23 mouse cellular contexts compared by ENCODE assay signal in genomic region chr9:104100822-104101221, GRCm38 (mm10). TPM values are rescaled to one million over a fixed set of nuclear protein-coding genes. Genes with fewer than 3 reads are reported as not detected.
DNase-seq lines count a peak whose midpoint lies in the region; ATAC-seq and TF ChIP-seq lines count a peak whose summit lies in the region.
"Had no signal": no experiment of that assay in that cellular context is flagged by ENCODE, and none has a peak within 500 bp of the region (broad histone marks: within the 10 kb centered on the region; RNA-seq: fewer than 3 reads in every experiment).

No protein-coding gene starts in this region.

- WGBS in heart, adult 2 months, result 53% methylated on average over 7 of the region's 7 CpGs
- WGBS in kidney, embryonic 16.5 days, result 47% methylated on average over 7 of the region's 7 CpGs

- peak overlapping the region; percentile 36; the same call in 1 of the 2 replicates for H3K9ac ChIP-seq in heart, adult 2 months (ENCODE audit: low read depth, low read length)
- H3K9ac ChIP-seq in kidney, embryonic 16.5 days (replicated peaks; ENCODE audit: low read length), result no peak overlapping the region
- H3K9ac ChIP-seq: hindbrain, embryonic 14.5 days; liver, embryonic 13.5 days; lung, embryonic 14.5 days; midbrain, embryonic 12.5 days had no signal

- TF ChIP-seq CTCF in heart, adult 2 months (IDR thresholded peaks at IDR 0.05), result no peak

- intact Hi-C loops in heart, adult 2 months (cut with DNase I), result no loop called here

- no peaks in the 10 kb centered on the region for H3K79me2 ChIP-seq in heart, adult 2 months (replicated peaks; ENCODE audit: control insufficient read depth, insufficient read depth, low read length)

- DNase-seq in heart, adult 2 months, result no peak
- DNase-seq in heart, adult 18-20 months, result no peak
- DNase-seq in lung, postnatal 10 days, result peak; percentile 14
- DNase-seq in lung, postnatal 4 days, result no peak
- peak; percentile 40 to 64 for DNase-seq in kidney, postnatal 4 days
- no peak for DNase-seq in adrenal gland, postnatal 10 days
- DNase-seq in embryo, embryonic 10.5 days (ENCODE audit: low spot score), result no peak
- DNase-seq: adrenal gland, postnatal 25 days; cerebellum, adult 8-10 months; gastrocnemius, postnatal 25 days; layer of hippocampus, adult 9-11 months; liver, embryonic 13.5 days; lung, embryonic 14.5 days; thymus, adult 2 months had no signal

- no peaks in the 10 kb centered on the region for H3K4me1 ChIP-seq in heart, adult 2 months (ENCODE audit: control insufficient read depth, insufficient read depth, low read length)
- peaks cover 16% of the 10 kb centered on the region for H3K4me1 ChIP-seq in kidney, embryonic 16.5 days (ENCODE audit: insufficient read depth, low read length)
- H3K4me1 ChIP-seq: liver, embryonic 13.5 days; midbrain, embryonic 12.5 days had no signal

- H3K27me3 ChIP-seq in heart, adult 2 months (ENCODE audit: control insufficient read depth, insufficient read depth, low read length), result no peaks in the 10 kb centered on the region
- H3K27me3 ChIP-seq in kidney, embryonic 16.5 days (ENCODE audit: insufficient read depth, low read length), result no peaks in the 10 kb centered on the region
- H3K27me3 ChIP-seq: liver, embryonic 13.5 days; midbrain, embryonic 12.5 days had no signal

- H3K4me2 ChIP-seq in kidney, embryonic 16.5 days (replicated peaks; ENCODE audit: low read depth, low read length), result no peak overlapping the region
- H3K4me2 ChIP-seq: hindbrain, embryonic 14.5 days; liver, embryonic 13.5 days; lung, embryonic 14.5 days; midbrain, embryonic 12.5 days had no signal

- no peak overlapping the region for H3K4me3 ChIP-seq in heart, adult 2 months
- H3K4me3 ChIP-seq in kidney, embryonic 16.5 days (ENCODE audit: low read length), result no peak overlapping the region
- H3K4me3 ChIP-seq: forebrain, embryonic 10.5 days; left cerebral cortex, adult 2 months; liver, embryonic 13.5 days; midbrain, embryonic 12.5 days had no signal

- no peak for TF ChIP-seq EP300 in heart, adult 2 months (IDR thresholded peaks at IDR 0.05; ENCODE audit: insufficient read depth, low read depth, low read length)

- no peak for TF ChIP-seq POLR2A in heart, adult 2 months (IDR thresholded peaks at IDR 0.05; ENCODE audit: insufficient read depth, low read depth, low read length)

- ATAC-seq in kidney, embryonic 16.5 days (ENCODE audit: low FRiP score, low TSS enrichment), result peak; percentile 75; the same call in 1 of the 2 replicates
- ATAC-seq: forebrain, embryonic 16.5 days; inflammation-experienced regulatory T-cells, adult 6 months had no signal

- H3K27ac ChIP-seq in heart, adult 2 months, result no peak overlapping the region
- no peak overlapping the region for H3K27ac ChIP-seq in kidney, embryonic 16.5 days (ENCODE audit: low read length)
- H3K27ac ChIP-seq: forebrain, embryonic 10.5 days; hindbrain, embryonic 14.5 days; left cerebral cortex, adult 2 months; liver, embryonic 13.5 days; midbrain, embryonic 12.5 days; stomach, postnatal 0 days had no signal

- H3K9me3 ChIP-seq in kidney, embryonic 16.5 days (ENCODE audit: low read length), result no peaks in the 10 kb centered on the region
- H3K9me3 ChIP-seq: forebrain, embryonic 10.5 days; G1E; liver, embryonic 13.5 days; midbrain, embryonic 12.5 days had no signal

- H3K36me3 ChIP-seq in heart, adult 2 months (ENCODE audit: control insufficient read depth, insufficient read depth, low read length), result no peaks in the 10 kb centered on the region
- H3K36me3 ChIP-seq in kidney, embryonic 16.5 days (ENCODE audit: insufficient read depth, low read length), result no peaks in the 10 kb centered on the region
- H3K36me3 ChIP-seq: forebrain, embryonic 10.5 days; midbrain, embryonic 12.5 days had no signal

RNA-seq across cellular contexts. Expression of gene Ackr4, which starts 25.9 kb away (rescaled TPM):
- 1 to 10 TPM; 1.6 to 2.4 TPM for total RNA-seq in heart, adult 2 months (2021)
- polyA plus RNA-seq in heart, adult 2 months (2012; rRNA removed), result 6.8 and 10.9 TPM in 2 replicates
- total RNA-seq in heart, adult 18-20 months (2021), result 1 to 10 TPM; 1.8 to 1.9 TPM
- 1.9 and 2.0 TPM in 2 replicates for polyA plus RNA-seq in kidney, embryonic 16.5 days (2015; fragmentation: Nextera tagmentation; extraction: Ambion mirVana)
- total RNA-seq in adrenal gland, postnatal 10 days (2021), result 1 to 10 TPM; 1.6 to 2.0 TPM
- polyA plus RNA-seq: G1E had no signal

RNA-seq across cellular contexts. Expression of gene Acad11, which starts 37.6 kb away (rescaled TPM):
- 100 to 1,000 TPM in 1 of 2 experiments, 10 to 100 TPM in 1; 99.8 to 110 TPM for total RNA-seq in heart, adult 2 months (2021)
- 72.8 and 135 TPM in 2 replicates for polyA plus RNA-seq in heart, adult 2 months (2012; rRNA removed)
- total RNA-seq in heart, adult 18-20 months (2021), result 100 to 1,000 TPM; 120 to 136 TPM
- polyA plus RNA-seq in kidney, embryonic 16.5 days (2015; fragmentation: Nextera tagmentation; extraction: Ambion mirVana), result 15.7 and 19.0 TPM in 2 replicates
- total RNA-seq in adrenal gland, postnatal 10 days (2021), result 100 to 1,000 TPM; 121 to 130 TPM

RNA-seq across cellular contexts. Expression of gene Uba5, which starts 37.9 kb away (rescaled TPM):
- total RNA-seq in heart, adult 2 months (2021), result 10 to 100 TPM; 14.8 to 16.0 TPM
- 11.4 and 22.0 TPM in 2 replicates for polyA plus RNA-seq in heart, adult 2 months (2012; rRNA removed)
- total RNA-seq in heart, adult 18-20 months (2021), result 10 to 100 TPM; 14.9 to 15.4 TPM
- 46.2 and 48.9 TPM in 2 replicates for polyA plus RNA-seq in kidney, embryonic 16.5 days (2015; fragmentation: Nextera tagmentation; extraction: Ambion mirVana)
- 10 to 100 TPM; 29.5 to 29.7 TPM for total RNA-seq in adrenal gland, postnatal 10 days (2021)

Comparison
In these comparisons a context has a peak if more than half of its experiments do, and no peak if none do; other contexts are left out.
1. DNase-seq: peak in lung, postnatal 10 days (single experiment) and kidney, postnatal 4 days (2 of 2); none in heart, adult 2 months (0 of 2), heart, adult 18-20 months (0 of 2), lung, postnatal 4 days (0 of 2), adrenal gland, postnatal 10 days (single experiment) and embryo, embryonic 10.5 days (single experiment).